Mouse (Mus musculus): ENCODE results near the gene Gm21985. TPM values are rescaled to one million over a fixed set of nuclear protein-coding genes. Genes with fewer than 3 reads are reported as not detected.
"Not testable (repeated sequence)": the region's sequence is repeated elsewhere in the genome, so short reads cannot be mapped to it uniquely, and the experiment has no call there.

Gm21985 gene
- polyA plus RNA-seq, 1 experiment from 2014 or later = 3.1 TPM

- Histone ChIP-seq H3K36me3 (ENCODE audit: inconsistent target) (no peaks in the 10 kb centered on the region; the same call in 1 of the 2 replicates), H3K79me2 (ENCODE audit: inconsistent target) (peaks cover 100% of the 10 kb centered on the region), H3K4me3 (ENCODE audit: inconsistent target) (no peak overlapping the region), H3K27ac (no peak overlapping the region)
- 96% methylated on average over 3 of the region's 3 CpGs for WGBS (ENCODE audit: missing documents)
Measured at GRCm38 (mm10) chr2:112276870-112277269, 10.8 kb downstream of the Gm21985 start.

GRCm38 (mm10) chr2:112282846-112283245 is 16.7 kb downstream of the Gm21985 start:
- Histone ChIP-seq H3K79me2 (ENCODE audit: inconsistent target) (peaks cover 100% of the 10 kb centered on the region), H3K27ac (no peak overlapping the region), H3K4me3 (ENCODE audit: inconsistent target) (no peak overlapping the region), H3K36me3 (ENCODE audit: inconsistent target) (no peaks in the 10 kb centered on the region)
- 100% methylated on average over 1 of the region's 1 CpGs for WGBS (ENCODE audit: missing documents)

- Histone ChIP-seq H3K4me3 (ENCODE audit: inconsistent target) (peak overlapping the region; percentile 36), H3K36me3 (ENCODE audit: inconsistent target) (no peaks in the 10 kb centered on the region), H3K79me2 (ENCODE audit: inconsistent target) (peaks cover 100% of the 10 kb centered on the region), H3K27ac (peak overlapping the region; percentile 21; the same call in 1 of the 2 replicates)
- WGBS (ENCODE audit: missing documents) = 16% methylated on average over 21 of the region's 21 CpGs
Measured at GRCm38 (mm10) chr2:112284363-112285030, 18.4 kb downstream of the Gm21985 start.

- WGBS (ENCODE audit: missing documents) = 76% methylated on average over 5 of the region's 6 CpGs
- H3K79me2 ChIP-seq (ENCODE audit: inconsistent target) = peaks cover 100% of the 10 kb centered on the region
Measured at GRCm38 (mm10) chr2:112285031-112285390, 18.9 kb downstream of the Gm21985 start.

GRCm38 (mm10) chr2:112286062-112286461 is 19.9 kb downstream of the Gm21985 start:
- H3K4me3 ChIP-seq (ENCODE audit: inconsistent target) = not testable (repeated sequence)
- H3K79me2 ChIP-seq (ENCODE audit: inconsistent target) = peaks cover 100% of the 10 kb centered on the region
- no CpG with 5 or more reads among the region's 1 CpGs for WGBS (ENCODE audit: missing documents)

More at GRCm38 (mm10) chr2:112285031-112285390, 18.9 kb downstream of the Gm21985 start:
- no peaks in the 10 kb centered on the region for H3K36me3 ChIP-seq (ENCODE audit: inconsistent target)
- H3K4me3 ChIP-seq (ENCODE audit: inconsistent target) = peak overlapping the region; percentile 36; the same call in 1 of the 2 replicates
- no peak overlapping the region for H3K27ac ChIP-seq

GRCm38 (mm10) chr2:112287059-112287458 is 20.9 kb downstream of the Gm21985 start:
- Histone ChIP-seq H3K27ac (no peak overlapping the region), H3K79me2 (ENCODE audit: inconsistent target) (peaks cover 100% of the 10 kb centered on the region), H3K36me3 (ENCODE audit: inconsistent target) (no peaks in the 10 kb centered on the region), H3K4me3 (ENCODE audit: inconsistent target) (no peak overlapping the region)
- WGBS (ENCODE audit: missing documents) = 49% methylated on average over 4 of the region's 4 CpGs

More at GRCm38 (mm10) chr2:112286062-112286461, 19.9 kb downstream of the Gm21985 start:
- H3K36me3 ChIP-seq (ENCODE audit: inconsistent target); H3K27ac ChIP-seq: not testable (repeated sequence)

GRCm38 (mm10) chr2:112289507-112289906 is 23.4 kb downstream of the Gm21985 start:
- 100% methylated on average over 3 of the region's 3 CpGs for WGBS (ENCODE audit: missing documents)
- peaks cover 100% of the 10 kb centered on the region for H3K79me2 ChIP-seq (ENCODE audit: inconsistent target)
- no peak overlapping the region for H3K27ac ChIP-seq
- H3K36me3 ChIP-seq (ENCODE audit: inconsistent target) = no peaks in the 10 kb centered on the region
- H3K4me3 ChIP-seq (ENCODE audit: inconsistent target) = no peak overlapping the region

GRCm38 (mm10) chr2:112292823-112293222 is 26.7 kb downstream of the Gm21985 start:
- WGBS (ENCODE audit: missing documents) = 96% methylated on average over 2 of the region's 2 CpGs

GRCm38 (mm10) chr2:112296211-112296610 is 30.1 kb downstream of the Gm21985 start:
- no peaks in the 10 kb centered on the region for H3K36me3 ChIP-seq (ENCODE audit: inconsistent target)
- peaks cover 100% of the 10 kb centered on the region for H3K79me2 ChIP-seq (ENCODE audit: inconsistent target)
- no peak overlapping the region for H3K4me3 ChIP-seq (ENCODE audit: inconsistent target)
- H3K27ac ChIP-seq = no peak overlapping the region
- 94% methylated on average over 3 of the region's 3 CpGs for WGBS (ENCODE audit: missing documents)

More at GRCm38 (mm10) chr2:112292823-112293222, 26.7 kb downstream of the Gm21985 start:
- Histone ChIP-seq H3K27ac (no peak overlapping the region), H3K4me3 (ENCODE audit: inconsistent target) (no peak overlapping the region), H3K36me3 (ENCODE audit: inconsistent target) (no peaks in the 10 kb centered on the region), H3K79me2 (ENCODE audit: inconsistent target) (peaks cover 100% of the 10 kb centered on the region)

- no peaks in the 10 kb centered on the region for H3K36me3 ChIP-seq (ENCODE audit: inconsistent target)
- WGBS (ENCODE audit: missing documents) = 100% methylated on average over 4 of the region's 4 CpGs
Measured at GRCm38 (mm10) chr2:112298221-112298620, 32.1 kb downstream of the Gm21985 start.

GRCm38 (mm10) chr2:112308671-112309070 is 42.6 kb downstream of the Gm21985 start:
- peaks cover 98% of the 10 kb centered on the region for H3K79me2 ChIP-seq (ENCODE audit: inconsistent target)
- H3K27ac ChIP-seq = peak overlapping the region; percentile 21; the same call in 1 of the 2 replicates
- H3K4me3 ChIP-seq (ENCODE audit: inconsistent target) = no peak overlapping the region
- H3K36me3 ChIP-seq (ENCODE audit: inconsistent target) = no peaks in the 10 kb centered on the region
- 86% methylated on average over 3 of the region's 3 CpGs for WGBS (ENCODE audit: missing documents)

More at GRCm38 (mm10) chr2:112298221-112298620, 32.1 kb downstream of the Gm21985 start:
- no peak overlapping the region for H3K4me3 ChIP-seq (ENCODE audit: inconsistent target)
- no peak overlapping the region for H3K27ac ChIP-seq
- H3K79me2 ChIP-seq (ENCODE audit: inconsistent target) = peaks cover 100% of the 10 kb centered on the region

- Histone ChIP-seq H3K4me3 (ENCODE audit: inconsistent target) (no peak overlapping the region), H3K36me3 (ENCODE audit: inconsistent target) (no peaks in the 10 kb centered on the region), H3K27ac (peak overlapping the region; percentile 21), H3K79me2 (ENCODE audit: inconsistent target) (peaks cover 98% of the 10 kb centered on the region)
- WGBS (ENCODE audit: missing documents) = 25% methylated on average over 10 of the region's 10 CpGs
Measured at GRCm38 (mm10) chr2:112309161-112309600, 43.1 kb downstream of the Gm21985 start.

GRCm38 (mm10) chr2:112315638-112316037 is 49.5 kb downstream of the Gm21985 start:
- no peak overlapping the region for H3K27ac ChIP-seq
- H3K36me3 ChIP-seq (ENCODE audit: inconsistent target) = peaks cover 6% of the 10 kb centered on the region; the same call in 1 of the 2 replicates
- WGBS (ENCODE audit: missing documents) = 95% methylated on average over 7 of the region's 7 CpGs
- H3K4me3 ChIP-seq (ENCODE audit: inconsistent target) = no peak overlapping the region
- peaks cover 73% of the 10 kb centered on the region for H3K79me2 ChIP-seq (ENCODE audit: inconsistent target)

GRCm38 (mm10) chr2:112318227-112318626 is 52.1 kb downstream of the Gm21985 start:
- Histone ChIP-seq H3K36me3 (ENCODE audit: inconsistent target) (peaks cover 6% of the 10 kb centered on the region; the same call in 1 of the 2 replicates), H3K4me3 (ENCODE audit: inconsistent target) (no peak overlapping the region), H3K79me2 (ENCODE audit: inconsistent target) (peaks cover 48% of the 10 kb centered on the region), H3K27ac (no peak overlapping the region)
- WGBS (ENCODE audit: missing documents) = 93% methylated on average over 2 of the region's 2 CpGs

GRCm38 (mm10) chr2:112318905-112319304 is 52.8 kb downstream of the Gm21985 start:
- Histone ChIP-seq H3K79me2 (ENCODE audit: inconsistent target) (peaks cover 43% of the 10 kb centered on the region), H3K27ac (no peak overlapping the region), H3K4me3 (ENCODE audit: inconsistent target) (no peak overlapping the region), H3K36me3 (ENCODE audit: inconsistent target) (peaks cover 6% of the 10 kb centered on the region; the same call in 1 of the 2 replicates)
- 90% methylated on average over 6 of the region's 7 CpGs for WGBS (ENCODE audit: missing documents)
